Mouse (Mus musculus) common myeloid progenitor, adult 5-6 weeks (primary cell): Measurements from ENCODE around the gene Pou2f2. TPM values are rescaled to one million over a fixed set of nuclear protein-coding genes. Genes with fewer than 3 reads are reported as not detected.

Source experiments
- ATAC-seq: replicated peaks from 2 replicates; pipeline ENCODE4 v1.8.0; 2016; ENCODE audit warnings: low read depth, mild to moderate bottlenecking, moderate TSS enrichment, inconsistent platforms; ENCODE audit not compliant: poor library complexity, severe bottlenecking
- total RNA-seq: library from RNA; stranded (forward); fragments of 200-1000, 187-1606 nt; gene quantifications from 2 replicates; pipeline ENCODE4 v1.2.3, GENCODE M21; 2017

Gene Pou2f2
- total RNA-seq, 1 experiment from 2014 or later = 4.7 TPM

GRCm38 (mm10) chr7:25197384-25198018 is 18.0 kb upstream of the Pou2f2 start:
- ATAC-seq = no peak

DNA sequence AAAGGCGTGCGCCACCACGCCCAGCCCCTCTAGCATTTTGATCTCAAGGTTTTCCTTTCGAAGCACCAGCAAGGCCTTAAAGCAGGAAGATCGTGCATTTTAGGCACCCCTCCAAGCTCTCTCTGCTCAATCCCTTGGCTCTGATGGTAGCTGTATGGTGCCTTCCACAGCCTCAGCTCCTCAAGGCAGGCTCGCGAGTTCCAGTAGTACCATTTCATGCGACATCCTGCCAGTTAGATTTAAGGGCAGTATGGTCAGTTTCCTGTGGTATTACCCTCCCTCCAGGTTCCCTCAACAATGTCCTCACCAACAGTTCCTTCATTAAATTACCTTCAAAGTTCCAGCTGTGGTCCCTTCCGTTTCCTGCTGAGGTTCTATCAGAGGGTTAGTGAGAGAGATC is 16.6 kb upstream of the Pou2f2 start:
- ATAC-seq = peak; percentile 45; the same call in 1 of the 2 replicates

DNA sequence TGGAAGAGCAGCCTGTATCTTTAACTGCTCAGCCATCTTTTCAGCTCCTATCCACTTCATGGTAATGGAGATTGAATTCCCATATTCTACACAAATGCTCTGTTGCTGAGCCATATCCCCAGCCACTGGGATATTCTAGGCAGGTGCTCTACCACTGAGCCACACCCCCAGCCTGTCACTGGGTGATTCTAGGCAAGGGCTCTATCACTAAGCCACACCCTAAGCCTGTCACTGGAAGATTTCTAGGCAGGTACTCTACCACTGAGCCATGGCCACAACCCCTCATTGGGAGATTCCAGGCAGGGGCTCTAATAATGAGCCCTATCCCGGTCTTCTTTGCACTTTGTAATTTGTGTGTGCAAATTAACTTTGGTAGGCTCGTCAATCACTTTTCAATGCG is 15.6 kb upstream of the Pou2f2 start:
- ATAC-seq = no peak

DNA sequence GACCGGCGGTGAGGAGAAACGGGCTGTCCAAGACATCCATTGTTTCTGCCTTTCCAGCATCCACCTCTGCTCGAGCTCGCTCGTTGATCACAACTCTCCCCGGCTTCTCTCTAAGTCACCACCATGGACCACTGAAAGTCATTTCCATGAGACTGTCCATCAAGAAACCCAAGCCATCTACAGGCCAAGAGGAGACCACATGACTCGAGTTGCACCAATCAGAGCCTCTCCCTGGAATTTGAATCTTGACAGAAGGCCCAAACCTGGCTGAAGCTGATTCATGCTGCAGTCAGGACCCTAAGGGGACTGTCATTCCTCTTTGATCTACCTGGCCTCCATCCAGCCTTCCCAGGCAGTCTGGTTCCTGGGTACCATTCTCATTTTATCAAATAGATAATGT is 12.6 kb upstream of the Pou2f2 start:
- no peak for ATAC-seq

- ATAC-seq = no peak
Measured at GRCm38 (mm10) chr7:25190806-25191205, 11.3 kb upstream of the Pou2f2 start.

- peak; percentile 100 for ATAC-seq
Measured at GRCm38 (mm10) chr7:25187662-25188650, 8.4 kb upstream of the Pou2f2 start.

DNA sequence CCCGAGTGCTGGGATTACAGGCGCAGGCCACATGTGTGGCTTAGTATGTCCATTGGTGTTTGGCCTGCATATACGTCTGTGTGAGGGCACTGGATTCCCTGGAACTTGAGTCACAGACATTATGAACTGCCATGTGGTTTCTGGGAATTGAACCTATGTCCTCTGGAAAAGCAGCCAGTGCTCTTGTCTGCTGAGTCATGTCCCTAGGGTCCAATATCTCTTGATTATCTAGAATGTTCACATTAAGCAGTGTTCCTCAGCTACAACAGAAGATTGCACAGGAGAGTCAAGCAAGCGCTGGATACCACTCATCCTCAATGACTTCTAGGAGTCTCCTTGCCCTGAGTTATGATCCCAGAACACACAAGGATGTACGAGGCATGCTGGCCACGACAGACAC is 4.6 kb upstream of the Pou2f2 start:
- ATAC-seq = no peak

DNA sequence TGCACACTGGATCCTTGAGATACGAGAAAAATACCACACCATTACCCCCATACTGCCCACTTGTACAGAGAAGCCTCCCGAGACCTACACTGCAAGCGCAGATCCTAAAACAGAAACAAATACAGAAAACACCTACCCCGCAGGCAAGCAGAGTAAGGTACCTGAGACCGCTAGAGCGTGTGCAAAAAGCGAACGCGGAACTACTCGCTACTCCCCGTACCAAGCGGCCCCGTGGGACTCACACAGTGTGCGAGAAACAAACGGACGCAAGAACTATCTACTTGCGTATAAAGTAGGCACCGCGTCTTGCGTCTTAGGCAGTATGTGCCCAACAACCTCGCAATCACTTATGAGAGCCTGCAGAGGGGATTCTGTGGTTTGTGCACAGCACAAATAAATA is 2.3 kb upstream of the Pou2f2 start:
- 0 out of 2 replicates have a peak, but pooled peaks have one; percentile 24 for ATAC-seq

- peak; percentile 81 for ATAC-seq
Measured at GRCm38 (mm10) chr7:25181331-25181790, 1.8 kb upstream of the Pou2f2 start.

DNA sequence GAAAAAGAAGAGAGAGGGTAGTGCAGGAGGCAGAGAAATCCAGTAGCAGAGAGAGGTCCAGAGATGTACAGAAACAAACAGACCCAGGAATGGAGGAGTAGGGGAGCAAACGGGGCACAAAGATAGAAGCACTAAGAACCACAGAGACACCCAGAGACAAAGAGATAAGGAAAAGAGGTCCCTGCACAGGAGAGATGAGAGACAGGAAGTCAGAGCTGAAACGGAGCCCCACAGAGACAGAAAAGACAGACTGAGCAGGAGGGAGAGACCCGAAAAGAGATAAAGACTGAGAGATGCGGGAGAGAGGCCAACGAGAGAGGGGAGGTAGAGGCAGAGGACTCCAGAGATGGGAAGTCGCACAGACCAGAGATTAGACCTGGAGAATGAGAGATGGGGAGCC is 986 bp upstream of the Pou2f2 start:
- no peak for ATAC-seq

GRCm38 (mm10) chr7:25178787-25179605 is 530 bp downstream of the Pou2f2 start:
- peak; percentile 19 for ATAC-seq

GRCm38 (mm10) chr7:25178317-25178716 is 1.2 kb downstream of the Pou2f2 start:
- no peak for ATAC-seq

GRCm38 (mm10) chr7:25174343-25174742 is 5.2 kb downstream of the Pou2f2 start:
- no peak for ATAC-seq

DNA sequence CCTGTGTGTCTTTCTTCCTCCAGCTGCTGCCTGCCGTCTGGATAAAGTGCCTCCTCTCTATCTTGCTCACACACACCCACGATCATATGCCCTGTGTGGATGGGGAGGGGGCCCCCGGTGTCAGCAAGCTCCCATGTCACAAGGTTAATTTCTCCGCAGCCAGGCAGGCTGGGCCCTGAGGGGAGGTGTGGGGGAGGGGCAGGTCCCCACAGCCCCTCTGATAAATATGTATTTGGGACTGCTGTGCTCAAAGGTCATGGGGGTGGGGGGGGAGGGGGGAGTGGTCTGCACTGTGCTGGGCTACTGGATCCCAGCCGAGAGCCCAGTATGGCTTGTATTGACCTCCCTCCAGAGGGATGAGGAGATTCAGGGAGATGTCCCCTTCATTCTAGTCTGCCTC is 6.9 kb downstream of the Pou2f2 start:
- no peak for ATAC-seq

GRCm38 (mm10) chr7:25170583-25170982 is 8.9 kb downstream of the Pou2f2 start:
- no peak for ATAC-seq

DNA sequence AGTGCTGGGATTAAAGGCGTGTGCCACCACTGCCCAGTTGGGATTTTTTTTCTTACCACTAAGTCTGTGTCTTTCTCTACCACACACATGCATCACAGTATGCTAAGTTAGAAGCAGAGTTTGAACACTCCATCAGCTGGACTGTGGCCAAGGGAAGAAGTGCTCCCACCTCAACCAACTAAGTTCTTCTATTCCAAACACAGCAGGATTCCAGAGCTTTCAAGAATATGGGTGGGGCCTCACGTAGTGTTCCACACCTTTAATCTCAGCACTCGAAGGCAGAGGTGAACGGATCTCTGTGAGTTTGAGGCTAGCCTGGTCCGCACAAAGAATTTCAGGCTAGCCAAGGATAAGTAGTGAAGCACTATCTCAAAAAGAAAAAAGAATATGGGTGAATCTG is 13.4 kb downstream of the Pou2f2 start:
- no peak for ATAC-seq

GRCm38 (mm10) chr7:25156158-25156648 is 23.3 kb downstream of the Pou2f2 start:
- ATAC-seq = peak; percentile 12; the same call in 1 of the 2 replicates

GRCm38 (mm10) chr7:25155469-25156157 is 23.9 kb downstream of the Pou2f2 start:
- peak; percentile 96 for ATAC-seq

GRCm38 (mm10) chr7:25154648-25155047 is 24.9 kb downstream of the Pou2f2 start:
- ATAC-seq = no peak
